Mouse (Mus musculus) Patski (cell line): Measurements from ENCODE around the gene Pdss2. TPM values are rescaled to one million over a fixed set of nuclear protein-coding genes. Genes with fewer than 3 reads are reported as not detected.
A peak's percentile ranks its signal among the peaks of the same experiment; 100 is the strongest.

Source experiments
- ATAC-seq: fragments of 100-300 bp; one replicate; pipeline ENCODE4 v1.8.0; 2021
- CTCF ChIA-PET: fragments of 350-600 bp; sonication (Branson Sonifier 250); formaldehyde crosslinking; loops from one replicate; lab custom pipeline; 2022; ENCODE audit warnings: inconsistent platforms; lab: Charles Lee
- POLR2A ChIA-PET: fragments of 350-600 bp; sonication (Branson Sonifier 250); formaldehyde crosslinking; loops from one replicate; lab custom pipeline; 2022; ENCODE audit warnings: antibody characterized with exemption, inconsistent platforms; lab: Charles Lee
- DNase-seq: peaks from one replicate; pipeline ENCODE4 v3.0.0-alpha.2; 2011; ENCODE audit warnings: low read depth, low spot score
- H3K27me3 ChIP-seq: fragments of 371-371 bp; one replicate; pipeline ENCODE4 v1.5.1; 2021
- CTCF ChIP-seq: fragments of 100-300 bp; IDR thresholded peaks from one replicate; pipeline ENCODE4 v1.5.1; 2021
- in situ Hi-C: fragments of 300-500 bp; cut with MboI; formaldehyde crosslinking; loops from 3 replicates; pipeline ENCODE4 v1.11.1; 2018; ENCODE audit warnings: low pct_unique_long_range_greater_than_20kb, mixed read lengths
- polyA plus RNA-seq: library from polyadenylated mRNA; unstranded; gene quantifications from one replicate; pipeline ENCODE4 v1.2.3, GENCODE M21; 2021

Pdss2 gene
- polyA plus RNA-seq, 1 experiment from 2014 or later, result 14.1 TPM

DNA sequence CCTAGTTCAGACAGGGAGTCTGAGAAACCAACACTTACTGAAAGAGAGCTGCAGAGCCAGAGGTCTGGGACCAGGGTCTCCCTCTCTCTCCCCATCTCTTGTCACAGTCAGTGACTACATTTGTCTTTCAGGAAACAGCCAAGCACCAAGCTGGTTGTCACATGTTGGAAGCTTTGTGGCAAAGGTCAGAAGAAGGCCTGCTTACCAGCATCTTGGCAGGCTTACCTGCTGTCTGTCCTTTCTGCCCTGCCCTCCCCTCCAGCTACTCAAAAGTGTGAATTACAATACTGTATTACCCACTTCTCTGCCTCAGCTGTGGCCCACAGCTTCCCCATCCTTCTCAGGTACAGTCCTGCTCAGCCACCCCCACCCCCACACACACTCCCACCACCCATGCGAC, 232.9 kb downstream of the Pdss2 start:
- ChIA-PET POLR2A (no interaction called here), CTCF (interaction anchor here (1.3 kb wide), 1 partner anchor 95 kb away, joined by 3 read pairs; no protein-coding TSS in a partner anchor)
- no peak for ATAC-seq
- no peaks in the 10 kb centered on the region for H3K27me3 ChIP-seq
- in situ Hi-C loops, result no loop called here
- DNase-seq, result no peak
- TF ChIP-seq CTCF, result no peak

DNA sequence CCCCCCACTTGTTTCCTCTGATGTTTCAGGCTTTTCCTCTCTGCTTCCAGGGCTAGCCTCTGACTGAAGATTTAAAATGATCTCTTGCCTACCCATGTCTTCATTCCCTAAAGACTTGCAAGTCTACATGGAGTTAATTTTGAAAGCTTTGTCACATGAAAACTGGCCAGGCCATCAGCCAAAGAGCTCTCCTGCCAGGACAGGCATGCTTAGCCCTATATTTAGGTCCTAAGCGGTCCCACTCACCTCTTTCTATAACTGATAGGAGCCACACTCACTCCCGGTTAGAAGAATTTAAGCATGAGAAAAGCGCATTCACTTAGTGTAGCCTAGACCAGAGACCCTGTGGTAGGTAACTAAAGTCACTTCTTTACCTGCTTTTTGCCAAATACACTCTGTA, 233.4 kb downstream of the Pdss2 start:
- ATAC-seq (no peak), DNase-seq (no peak)
- no peaks in the 10 kb centered on the region for H3K27me3 ChIP-seq
- POLR2A ChIA-PET, result no interaction called here
- CTCF ChIA-PET, result interaction anchor here (1.3 kb wide), 1 partner anchor 95 kb away, joined by 3 read pairs; no protein-coding TSS in a partner anchor
- in situ Hi-C loops, result no loop called here
- TF ChIP-seq CTCF, result no peak

DNA sequence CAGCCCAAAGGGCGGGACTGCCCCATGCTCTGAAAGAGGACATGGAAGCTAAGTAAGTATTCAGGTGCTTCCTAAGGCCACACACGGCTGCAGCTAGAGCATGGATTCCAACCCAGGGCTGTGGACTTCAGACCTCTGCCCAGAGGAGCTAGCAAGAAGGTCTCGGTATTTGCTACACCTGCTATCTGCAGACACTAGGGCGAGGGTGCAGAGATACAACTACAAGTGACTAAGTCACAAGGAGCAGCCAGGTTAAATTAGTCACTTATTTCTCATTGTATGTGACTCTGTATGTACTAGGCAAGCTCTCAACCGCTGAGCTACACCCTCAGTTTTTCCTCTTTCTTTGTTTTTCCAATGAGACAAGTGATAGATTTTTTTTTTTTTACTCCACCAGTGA, 241.5 kb downstream of the Pdss2 start:
- H3K27me3 ChIP-seq, result no peaks in the 10 kb centered on the region
- CTCF ChIA-PET, result no interaction called here
- DNase-seq, result no peak
- no peak for TF ChIP-seq CTCF
- no peak for ATAC-seq
- in situ Hi-C loops, result no loop called here
- POLR2A ChIA-PET, result no interaction called here

- H3K27me3 ChIP-seq, result no peaks in the 10 kb centered on the region
- in situ Hi-C loops, result no loop called here
- ATAC-seq (no peak), DNase-seq (no peak)
- POLR2A ChIA-PET, result interaction anchor here (0.6 kb wide), 1 partner anchor 1009 kb away, joined by 5 read pairs; no protein-coding TSS in a partner anchor
- CTCF ChIA-PET, result no interaction called here
- no peak for TF ChIP-seq CTCF
These were observed 241.9 kb downstream of the Pdss2 start for GRCm38 (mm10) chr10:43463227-43463626.

GRCm38 (mm10) chr10:43466223-43466622, 244.9 kb downstream of the Pdss2 start:
- no peaks in the 10 kb centered on the region for H3K27me3 ChIP-seq
- TF ChIP-seq CTCF, result no peak
- no peak for ATAC-seq
- in situ Hi-C loops, result no loop called here
- CTCF ChIA-PET, result no interaction called here
- POLR2A ChIA-PET, result interaction anchor here (0.6 kb wide), 1 partner anchor 12 kb away, joined by 5 read pairs; no protein-coding TSS in a partner anchor
- no peak for DNase-seq

GRCm38 (mm10) chr10:43467659-43468058, 246.4 kb downstream of the Pdss2 start:
- ChIA-PET POLR2A (no interaction called here), CTCF (interaction anchor here (0.9 to 1.2 kb wide), 2 partner anchors 9 to 15 kb away, joined by 3 read pairs; no protein-coding TSS in a partner anchor)
- no peak for DNase-seq
- ATAC-seq, result no peak
- in situ Hi-C loops, result no loop called here
- H3K27me3 ChIP-seq, result no peaks in the 10 kb centered on the region
- TF ChIP-seq CTCF, result no peak

DNA sequence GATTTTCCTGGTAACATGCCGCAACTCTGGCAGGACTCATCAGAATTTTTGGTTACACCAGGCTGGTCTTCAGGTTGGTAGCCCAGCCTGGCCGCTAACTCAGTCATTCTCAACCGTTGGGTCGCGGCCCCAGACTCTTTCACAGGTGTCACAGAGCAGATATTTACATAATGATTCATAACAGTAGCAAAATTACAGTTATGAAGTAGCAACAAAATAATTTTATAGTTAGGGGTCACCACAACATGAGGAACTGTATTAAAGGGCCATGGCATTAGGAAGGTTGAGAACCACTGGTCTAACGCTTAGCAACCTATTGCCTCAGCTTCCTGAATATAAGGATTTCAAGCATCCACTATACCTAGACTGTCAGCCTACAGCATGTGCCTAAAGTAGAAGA, 247.0 kb downstream of the Pdss2 start:
- CTCF ChIA-PET, result interaction anchor here (0.9 to 1.2 kb wide), 2 partner anchors 9 to 16 kb away, joined by 3 read pairs; no protein-coding TSS in a partner anchor
- POLR2A ChIA-PET, result no interaction called here
- TF ChIP-seq CTCF, result no peak
- no peaks in the 10 kb centered on the region for H3K27me3 ChIP-seq
- in situ Hi-C loops, result no loop called here
- DNase-seq, result no peak
- no peak for ATAC-seq

- POLR2A ChIA-PET, result interaction anchor here (0.6 kb wide), 3 partner anchors 99 to 1143 kb away, joined by 4 to 6 read pairs (median 4); no protein-coding TSS in a partner anchor
- CTCF ChIA-PET, result interaction anchor here (1.0 to 1.5 kb wide), 2 partner anchors 14 to 23 kb away, joined by 3 to 4 read pairs; no protein-coding TSS in a partner anchor
- in situ Hi-C loops, result no loop called here
- H3K27me3 ChIP-seq, result no peaks in the 10 kb centered on the region
- ATAC-seq, result no peak
- no peak for DNase-seq
- TF ChIP-seq CTCF, result peak; percentile 65
These were observed 254.1 kb downstream of the Pdss2 start for GRCm38 (mm10) chr10:43475376-43475775.

- ChIA-PET POLR2A (interaction anchor here (0.6 kb wide), 2 partner anchors 11 to 65 kb away, joined by 4 to 5 read pairs; no protein-coding TSS in a partner anchor), CTCF (interaction anchor here (1.2 kb wide), 1 partner anchor 9 kb away, joined by 3 read pairs; no protein-coding TSS in a partner anchor)
- no peak for TF ChIP-seq CTCF
- H3K27me3 ChIP-seq, result no peaks in the 10 kb centered on the region
- ATAC-seq (no peak), DNase-seq (no peak)
- in situ Hi-C loops, result no loop called here
These were observed 256.2 kb downstream of the Pdss2 start for GRCm38 (mm10) chr10:43477459-43477858.

- no peak for ATAC-seq
- ChIA-PET POLR2A (interaction anchor here (0.6 kb wide), 2 partner anchors 12 to 64 kb away, joined by 4 to 5 read pairs; no protein-coding TSS in a partner anchor), CTCF (interaction anchor here (1.2 kb wide), 1 partner anchor 10 kb away, joined by 3 read pairs; no protein-coding TSS in a partner anchor)
- no peaks in the 10 kb centered on the region for H3K27me3 ChIP-seq
- in situ Hi-C loops, result no loop called here
- no peak for DNase-seq
- no peak for TF ChIP-seq CTCF
These were observed 256.8 kb downstream of the Pdss2 start for GRCm38 (mm10) chr10:43477865-43478681.
